Mouse (Mus musculus) hindbrain, embryonic 10.5 days (tissue): ENCODE results near the gene Il3ra. TPM values are rescaled to one million over a fixed set of nuclear protein-coding genes. Genes with fewer than 3 reads are reported as not detected.

Source experiments
- DNase-seq: peaks from one replicate; pipeline ENCODE4 v3.0.0-alpha.2; 2017; ENCODE audit warnings: low spot score
- H3K27ac ChIP-seq: fragments of 300-500 bp; sonication (generic); 2 replicates; pipeline ENCODE4 v1.5.1; 2016; ENCODE audit warnings: mild to moderate bottlenecking, moderate library complexity
- H3K27me3 ChIP-seq: fragments of 300-500 bp; sonication (generic); 2 replicates; pipeline ENCODE4 v1.6.1; 2016; ENCODE audit warnings: mild to moderate bottlenecking; ENCODE audit not compliant: poor library complexity, insufficient read depth, severe bottlenecking
- H3K36me3 ChIP-seq: fragments of 300-500 bp; sonication (generic); 2 replicates; pipeline ENCODE4 v1.6.1; 2016; ENCODE audit warnings: mild to moderate bottlenecking, moderate library complexity
- H3K4me1 ChIP-seq: fragments of 300-500 bp; sonication (generic); replicated peaks from 2 replicates; pipeline ENCODE4 v1.6.1; 2016; ENCODE audit warnings: mild to moderate bottlenecking
- H3K4me3 ChIP-seq: fragments of 300-500 bp; sonication (generic); 2 replicates; pipeline ENCODE4 v1.5.1; 2016; ENCODE audit warnings: mild to moderate bottlenecking, moderate library complexity
- H3K9me3 ChIP-seq: fragments of 300-500 bp; sonication (generic); 2 replicates; pipeline ENCODE4 v1.6.1; 2016; ENCODE audit warnings: mild to moderate bottlenecking, moderate library complexity
- WGBS: fragments of 180-500 bp; shearing (Covaris S2); methylation state at CpG from one replicate; pipeline ENCODE4 v1.1.7; 2016; 5-methylcytosine and 5-hydroxymethylcytosine counted together
- polyA plus RNA-seq: library from polyadenylated mRNA; unstranded; fragments of >200 nt; fragmentation: Nextera tagmentation; extraction: Ambion mirVana; gene quantifications from 2 replicates; pipeline ENCODE4 v1.2.1, GENCODE M21; 2016

Gene Il3ra
- polyA plus RNA-seq, 1 experiment from 2014 or later: 5.2 TPM

DNA sequence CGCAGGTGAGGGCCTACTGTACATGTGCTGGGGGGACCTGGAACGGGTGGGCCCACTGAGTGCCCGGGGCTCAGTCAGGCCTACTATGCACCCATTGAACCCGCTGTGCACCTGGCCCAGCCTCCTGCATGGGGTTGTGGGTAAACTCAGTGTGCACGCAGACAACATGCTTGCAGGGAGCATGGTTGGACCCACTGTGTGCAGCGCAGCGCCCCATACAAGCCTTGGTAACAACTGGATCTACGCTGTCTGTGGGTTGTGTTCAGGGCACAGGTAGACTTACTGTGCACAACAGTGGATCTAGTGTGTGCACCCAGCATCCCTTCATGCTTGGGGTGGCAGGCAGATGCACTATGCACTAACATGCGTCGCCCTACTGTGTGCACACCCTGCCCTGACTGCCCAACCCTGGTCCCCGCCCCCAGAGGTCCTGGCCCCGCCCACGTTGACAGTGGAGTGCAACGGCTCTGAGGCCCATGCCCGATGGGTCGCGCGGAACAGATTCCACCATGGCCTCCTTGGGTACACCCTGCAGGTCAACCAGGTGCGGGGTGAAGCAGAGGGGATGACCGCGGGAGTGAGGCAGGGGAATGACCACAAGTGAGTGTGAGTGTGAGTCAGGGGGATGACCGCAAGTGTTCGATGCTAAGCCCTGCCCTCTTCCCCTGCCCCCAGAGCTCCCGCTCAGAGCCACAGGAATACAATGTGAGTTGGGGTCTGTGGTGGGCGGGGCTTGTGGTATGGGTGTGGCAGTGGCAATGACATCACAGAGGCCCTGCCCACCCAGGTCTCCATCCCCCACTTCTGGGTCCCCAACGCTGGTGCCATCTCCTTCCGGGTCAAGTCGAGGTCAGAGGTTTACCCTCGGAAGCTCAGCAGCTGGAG, 4.4 kb downstream of the Il3ra start:
- no peak for DNase-seq
- Histone ChIP-seq H3K27me3 (no peaks in the 10 kb centered on the region), H3K9me3 (peaks cover 77% of the 10 kb centered on the region), H3K36me3 (peaks cover 39% of the 10 kb centered on the region), H3K27ac (no peak overlapping the region), H3K4me1 (peaks cover 12% of the 10 kb centered on the region; the same call in 1 of the 2 replicates), H3K4me3 (no peak overlapping the region)
- WGBS: 95% methylated on average over 29 of the region's 29 CpGs

DNA sequence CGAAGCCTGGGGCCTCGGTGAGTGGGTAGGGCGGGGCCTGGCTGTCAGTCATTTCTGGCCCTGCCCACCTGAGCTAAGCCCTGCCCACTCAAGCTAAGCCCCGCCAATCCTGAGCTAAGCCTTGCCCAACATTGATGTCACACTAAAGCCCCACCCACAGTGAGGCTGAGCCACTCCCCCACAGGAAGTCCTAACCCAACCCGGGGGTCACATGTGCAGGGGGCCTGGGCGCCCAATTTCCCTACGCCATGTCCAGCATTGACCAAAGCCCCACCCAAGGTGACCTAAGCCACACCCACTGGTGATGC, 5.0 kb downstream of the Il3ra start:
- peaks cover 81% of the 10 kb centered on the region for H3K9me3 ChIP-seq
- peaks cover 7% of the 10 kb centered on the region; the same call in 1 of the 2 replicates for H3K4me1 ChIP-seq
- peaks cover 39% of the 10 kb centered on the region for H3K36me3 ChIP-seq
- DNase-seq: no peak
- no peak overlapping the region for H3K27ac ChIP-seq
- WGBS: 96% methylated on average over 7 of the region's 7 CpGs
- no peaks in the 10 kb centered on the region for H3K27me3 ChIP-seq
- H3K4me3 ChIP-seq: no peak overlapping the region

DNA sequence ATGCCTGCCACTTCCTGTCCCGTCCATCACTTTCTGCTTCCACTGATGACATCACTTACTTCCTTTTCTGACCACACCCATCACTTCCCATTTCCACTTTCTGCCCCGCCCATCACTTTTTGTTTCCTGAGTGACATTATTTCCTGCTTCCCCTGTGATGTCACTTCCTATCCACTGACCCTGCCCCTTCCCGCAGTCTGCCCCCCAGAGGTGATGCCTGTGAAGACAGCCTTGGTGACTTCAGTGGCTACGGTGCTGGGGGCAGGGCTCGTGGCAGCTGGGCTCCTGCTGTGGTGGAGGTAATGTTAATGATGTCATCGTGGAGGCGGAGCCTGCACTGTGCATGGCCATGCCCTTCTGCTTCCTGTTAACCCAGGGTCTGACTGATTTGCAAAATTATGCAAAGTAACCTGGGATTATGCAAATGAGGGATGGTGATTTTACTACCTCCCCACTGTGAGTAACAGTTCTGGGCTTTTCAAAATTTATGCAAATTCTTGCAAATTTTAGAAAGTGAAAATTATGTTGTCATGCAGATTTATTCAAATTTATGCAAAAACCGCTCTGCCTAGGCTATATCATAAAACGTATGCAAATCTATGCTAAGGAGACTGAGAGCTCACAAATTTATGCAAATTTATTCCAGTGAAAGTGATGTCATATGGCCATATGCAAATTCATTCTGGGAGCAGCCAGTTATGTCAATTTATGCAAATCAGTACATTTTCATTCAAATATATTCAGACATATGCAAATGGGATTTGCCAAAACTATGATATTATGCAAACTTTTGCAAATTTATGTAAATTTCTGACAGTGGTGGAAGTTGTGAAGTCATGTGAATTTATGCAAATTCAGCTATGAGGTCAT, 5.9 kb downstream of the Il3ra start:
- Histone ChIP-seq H3K9me3 (peaks cover 77% of the 10 kb centered on the region), H3K36me3 (peaks cover 39% of the 10 kb centered on the region), H3K4me1 (peaks cover under 1% of the 10 kb centered on the region; the same call in 1 of the 2 replicates), H3K27me3 (no peaks in the 10 kb centered on the region), H3K4me3 (no peak overlapping the region), H3K27ac (no peak overlapping the region)
- DNase-seq: no peak
- 92% methylated on average over 9 of the region's 9 CpGs for WGBS

DNA sequence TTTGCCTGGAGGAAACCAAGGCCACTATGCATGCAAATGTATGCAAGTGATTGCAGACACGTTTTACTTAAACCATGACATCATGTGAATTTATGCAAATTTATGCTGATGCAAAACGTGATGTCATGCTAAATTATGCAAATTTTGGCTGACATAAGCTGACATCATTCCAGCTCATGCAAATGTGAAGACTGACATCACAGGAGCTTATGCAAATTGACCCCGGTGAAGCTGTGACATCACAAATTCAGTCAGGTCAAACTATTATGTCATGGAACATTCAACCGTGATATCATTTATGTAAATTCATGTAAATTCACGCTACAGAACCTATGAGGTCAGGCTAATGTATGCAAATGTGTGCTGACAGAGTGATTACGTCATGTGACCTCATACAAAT, 6.5 kb downstream of the Il3ra start:
- Histone ChIP-seq H3K4me1 (no peaks in the 10 kb centered on the region), H3K27ac (no peak overlapping the region), H3K4me3 (no peak overlapping the region), H3K36me3 (peaks cover 37% of the 10 kb centered on the region), H3K9me3 (peaks cover 70% of the 10 kb centered on the region), H3K27me3 (no peaks in the 10 kb centered on the region)
- DNase-seq: no peak
- 81% methylated on average over 6 of the region's 6 CpGs for WGBS

DNA sequence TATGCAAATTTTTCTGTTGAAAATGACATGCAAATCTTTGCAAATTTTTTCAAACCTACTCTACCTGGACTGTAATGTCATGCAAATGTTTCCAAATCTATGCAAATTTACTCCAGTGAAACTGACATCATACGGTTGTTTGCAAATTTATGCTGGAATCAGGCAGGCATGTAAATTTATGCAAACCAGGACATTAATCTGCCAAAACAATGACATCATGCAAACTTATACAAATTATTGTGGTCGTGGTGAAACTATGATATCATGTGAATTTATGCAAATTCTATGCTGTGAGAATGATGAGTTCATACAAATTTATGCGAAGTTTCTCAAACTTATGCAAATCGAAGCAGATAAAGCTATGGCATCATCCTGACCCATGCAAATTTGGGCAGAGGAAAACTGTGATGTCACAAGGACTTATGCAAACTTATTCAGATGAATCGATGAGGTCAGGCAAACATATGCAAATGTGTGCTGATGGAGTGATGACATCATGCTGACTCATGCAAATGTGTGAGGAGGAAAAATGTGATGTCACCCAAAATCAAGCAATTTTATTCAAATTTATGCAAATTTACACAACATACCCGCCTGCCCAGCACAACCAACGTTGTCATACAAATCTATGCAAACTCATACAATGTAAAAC, 7.1 kb downstream of the Il3ra start:
- no peak overlapping the region for H3K4me3 ChIP-seq
- no peaks in the 10 kb centered on the region for H3K4me1 ChIP-seq
- whole genome bisulfite sequencing: 93% methylated on average over 7 of the region's 7 CpGs
- H3K36me3 ChIP-seq: peaks cover 31% of the 10 kb centered on the region
- H3K27me3 ChIP-seq: no peaks in the 10 kb centered on the region
- peaks cover 64% of the 10 kb centered on the region for H3K9me3 ChIP-seq
- DNase-seq: peak; percentile 24
- no peak overlapping the region for H3K27ac ChIP-seq

DNA sequence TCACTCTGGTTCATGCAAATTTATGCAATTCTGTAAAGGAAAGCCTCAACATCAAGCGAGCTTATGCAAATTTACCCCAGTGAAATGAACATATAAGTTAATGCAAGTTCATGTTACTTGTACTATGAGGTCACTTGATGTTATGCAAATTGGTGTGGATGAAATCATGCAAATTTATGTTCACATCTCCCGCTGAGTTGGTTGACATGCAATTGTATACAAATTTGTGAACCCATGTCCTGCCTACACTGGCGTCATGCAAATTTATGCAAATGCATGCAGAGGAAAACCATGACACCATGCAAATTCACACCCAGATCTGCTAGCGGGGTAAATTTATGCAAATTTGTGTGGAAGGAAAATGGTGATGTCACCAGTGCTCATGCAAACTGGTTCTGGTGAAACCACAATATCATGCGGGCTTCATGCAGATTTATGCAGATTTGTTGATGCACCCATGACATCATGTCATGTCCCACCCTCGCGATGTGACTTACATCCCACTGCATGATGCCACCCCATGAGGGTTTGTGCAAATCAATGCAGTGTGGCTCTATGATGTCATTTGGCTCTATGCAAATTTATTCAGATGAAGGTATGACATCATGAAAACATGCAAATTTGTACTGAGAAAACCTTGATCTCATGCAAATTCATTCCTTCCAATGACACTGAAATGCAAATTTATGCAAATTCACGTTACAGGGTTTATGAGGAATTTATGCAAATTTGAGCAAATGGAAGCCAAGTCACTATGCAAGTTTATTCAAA, 7.8 kb downstream of the Il3ra start:
- no peaks in the 10 kb centered on the region for H3K27me3 ChIP-seq
- peaks cover 57% of the 10 kb centered on the region for H3K9me3 ChIP-seq
- no peak overlapping the region for H3K27ac ChIP-seq
- H3K4me1 ChIP-seq: no peaks in the 10 kb centered on the region
- 90% methylated on average over 8 of the region's 8 CpGs for WGBS
- DNase-seq: peak; percentile 23
- no peak overlapping the region for H3K4me3 ChIP-seq
- peaks cover 27% of the 10 kb centered on the region for H3K36me3 ChIP-seq

DNA sequence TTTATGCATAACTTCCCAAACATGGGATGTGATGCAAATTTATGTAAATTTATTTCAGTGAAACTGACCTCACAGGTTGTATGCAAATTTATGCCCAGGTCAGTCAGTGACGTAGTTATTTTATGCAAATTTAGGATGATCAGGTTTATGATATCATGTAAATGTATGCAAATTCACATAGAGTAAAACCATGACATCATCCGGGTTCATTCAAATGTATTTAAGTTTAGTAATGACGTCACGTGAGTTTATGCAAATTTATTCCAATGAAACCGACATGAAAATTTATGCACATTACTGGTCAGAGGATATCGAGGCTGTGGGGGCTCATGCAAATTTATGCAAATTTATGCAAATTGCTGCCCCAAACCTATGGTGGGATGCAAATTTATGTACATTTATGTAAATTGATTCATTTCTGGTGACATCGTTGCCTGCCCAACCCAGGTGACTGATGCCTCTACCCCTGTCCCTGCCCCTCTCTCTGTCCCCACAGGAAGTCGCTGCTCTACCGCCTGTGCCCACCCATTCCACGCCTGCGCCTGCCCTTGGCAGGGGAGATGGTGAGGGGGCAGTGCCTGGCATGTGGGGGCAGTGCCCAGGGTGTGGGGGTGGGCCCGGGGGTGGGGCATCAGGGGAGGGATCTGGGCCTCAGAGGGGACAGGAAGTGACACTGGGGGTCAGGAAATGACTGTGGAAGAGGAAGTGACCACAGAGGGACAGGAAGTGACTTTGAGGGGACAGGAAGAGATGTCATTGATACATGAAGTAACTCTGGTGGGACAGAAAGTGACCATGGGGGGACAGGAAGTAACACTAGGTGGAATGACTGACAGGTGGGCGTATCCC, 8.7 kb downstream of the Il3ra start:
- H3K27me3 ChIP-seq: no peaks in the 10 kb centered on the region
- H3K9me3 ChIP-seq: peaks cover 49% of the 10 kb centered on the region
- WGBS: 94% methylated on average over 13 of the region's 13 CpGs
- no peaks in the 10 kb centered on the region for H3K4me1 ChIP-seq
- H3K4me3 ChIP-seq: no peak overlapping the region
- no peak overlapping the region for H3K27ac ChIP-seq
- no peak for DNase-seq
- peaks cover 19% of the 10 kb centered on the region for H3K36me3 ChIP-seq

DNA sequence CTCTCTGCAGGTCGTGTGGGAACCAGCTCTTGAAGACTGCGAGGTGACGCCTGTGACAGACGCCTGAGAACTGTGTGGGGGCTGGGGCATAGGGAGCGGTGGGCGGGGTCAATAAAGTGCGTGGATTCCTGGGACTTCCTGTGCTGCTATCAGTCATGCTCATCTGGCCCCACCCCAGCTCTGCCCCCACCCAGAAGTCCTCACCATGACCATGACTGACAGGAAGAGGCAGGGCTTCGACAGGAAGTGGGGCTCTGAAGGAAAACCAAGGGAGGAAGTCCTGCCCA, 9.2 kb downstream of the Il3ra start:
- no peak for DNase-seq
- no peak overlapping the region for H3K4me3 ChIP-seq
- H3K27me3 ChIP-seq: no peaks in the 10 kb centered on the region
- no peak overlapping the region for H3K27ac ChIP-seq
- H3K36me3 ChIP-seq: peaks cover 13% of the 10 kb centered on the region
- no peaks in the 10 kb centered on the region for H3K4me1 ChIP-seq
- WGBS: 94% methylated on average over 8 of the region's 8 CpGs
- peaks cover 43% of the 10 kb centered on the region for H3K9me3 ChIP-seq

DNA sequence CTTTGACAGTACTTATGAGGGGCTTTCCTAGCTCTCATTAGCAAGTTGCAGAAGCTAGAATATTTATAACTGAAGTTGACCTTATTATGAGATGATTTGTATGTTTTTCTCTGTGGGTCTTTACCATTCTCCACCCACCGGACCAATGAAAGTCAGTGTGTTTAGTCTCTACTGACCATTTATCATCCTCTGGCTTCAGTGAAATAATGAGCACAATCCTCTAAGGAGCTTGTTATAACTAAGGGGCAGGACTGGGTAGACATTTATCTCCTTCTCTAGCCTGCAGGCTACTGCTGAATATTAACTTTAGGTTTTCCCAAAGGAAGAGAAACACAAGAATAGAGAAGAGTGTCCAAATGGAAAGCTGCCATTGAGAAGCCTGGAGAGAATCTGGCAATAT, 49.5 kb downstream of the Il3ra start:
- Histone ChIP-seq H3K4me3 (no peak overlapping the region), H3K36me3 (no peaks in the 10 kb centered on the region), H3K9me3 (peaks cover 7% of the 10 kb centered on the region; the same call in 1 of the 2 replicates), H3K27ac (no peak overlapping the region), H3K4me1 (no peaks in the 10 kb centered on the region), H3K27me3 (no peaks in the 10 kb centered on the region)
- WGBS: 86% methylated on average over 1 of the region's 1 CpGs
- no peak for DNase-seq

DNA sequence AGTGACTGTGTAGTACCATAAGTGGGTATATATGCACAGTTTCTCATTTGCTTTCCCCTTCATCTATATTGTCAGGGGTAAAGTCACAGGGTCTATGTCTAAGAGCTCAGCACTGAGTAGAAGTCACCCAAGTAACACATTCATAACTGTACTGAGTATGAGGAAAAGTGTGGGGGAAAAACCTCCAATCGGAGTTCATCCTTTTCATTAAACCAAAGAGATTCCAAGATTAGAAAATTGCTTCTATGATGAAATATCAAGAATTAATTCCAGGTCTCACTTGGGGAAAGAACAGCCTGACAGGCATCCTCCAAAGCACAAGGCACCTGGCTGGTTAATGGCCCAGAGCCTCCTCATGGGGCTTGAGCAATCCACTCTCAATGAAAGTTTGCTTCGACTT, 54.9 kb downstream of the Il3ra start, which contains the start of gene Olfr721-ps1:
TSS of gene Olfr721-ps1 (plus strand) at position 301 of the 400 bp plus-strand sequence.
- DNase-seq: no peak
- 79% methylated on average over 2 of the region's 2 CpGs for WGBS
- H3K27ac ChIP-seq: no peak within 1 kb of the TSS
- no peaks in the 10 kb centered on the region for H3K36me3 ChIP-seq
- H3K4me3 ChIP-seq: no peak within 1 kb of the TSS
- no peaks in the 10 kb centered on the region for H3K4me1 ChIP-seq
- H3K9me3 ChIP-seq: peaks cover 14% of the 10 kb centered on the region; the same call in 1 of the 2 replicates
- H3K27me3 ChIP-seq: no peaks in the 10 kb centered on the region
